Mouse (Mus musculus) urinary bladder, adult 2 months (tissue): ENCODE measurements around the gene Klhl36. TPM values are rescaled to one million over a fixed set of nuclear protein-coding genes. Genes with fewer than 3 reads are reported as not detected.

ENCODE experiments used
- polyA plus RNA-seq: library from polyadenylated mRNA; depleted of rRNA; stranded (reverse); fragments of >200 nt; gene quantifications from 2 replicates; pipeline ENCODE4 v1.2.3, GENCODE M21; 2012; rRNA removed

Gene Klhl36
- polyA plus RNA-seq, 1 experiment, result 10.6 TPM

Other genes with a start within 250 kb of the Klhl36 start
- gene Adad2, start 249.5 kb upstream of the Klhl36 start, polyA plus RNA-seq, result not detected in 2 replicates
- 3.5 and 6.6 TPM in 2 replicates for gene Kcng4, start 226.6 kb upstream of the Klhl36 start, polyA plus RNA-seq
- gene Wfdc1, start 195.9 kb upstream of the Klhl36 start, polyA plus RNA-seq, result 147 and 168 TPM in 2 replicates
- gene Atp2c2, start 162.3 kb upstream of the Klhl36 start, polyA plus RNA-seq, result 2.2 and 2.3 TPM in 2 replicates
- gene Tldc1, start 83.8 kb upstream of the Klhl36 start, polyA plus RNA-seq, result 16.0 and 16.4 TPM in 2 replicates
- gene Cotl1, start 21.7 kb upstream of the Klhl36 start, polyA plus RNA-seq, result 88.9 and 123 TPM in 2 replicates
- gene Usp10, start 48.1 kb downstream of the Klhl36 start, polyA plus RNA-seq, result 56.0 and 86.9 TPM in 2 replicates
- 47.8 and 50.2 TPM in 2 replicates for gene Gm20388, start 48.6 kb downstream of the Klhl36 start, polyA plus RNA-seq
- 152 and 193 TPM in 2 replicates for gene Crispld2, start 130.2 kb downstream of the Klhl36 start, polyA plus RNA-seq
- gene Zdhhc7, start 239.2 kb downstream of the Klhl36 start, polyA plus RNA-seq, result 35.9 and 38.7 TPM in 2 replicates